Mouse (Mus musculus): Measurements from ENCODE around the gene Zfp639. TPM values are rescaled to one million over a fixed set of nuclear protein-coding genes. Genes with fewer than 3 reads are reported as not detected.

Zfp639 gene
- polyA plus RNA-seq (2011; ENCODE audit: insufficient read depth, insufficient read length, low read depth, missing spikeins): 49.8 and 55.1 TPM in 2 replicates

GRCm38 (mm10) chr3:32509496-32510374 is at the start of gene Zfp639:
Gene Zfp639, plus strand, starts transcription at chr3:32510259.
- H3K9ac ChIP-seq (ENCODE audit: low read depth, poor library complexity, severe bottlenecking): peak within 1 kb of the TSS; percentile 96
- peaks cover 5% of the 10 kb centered on the region for H3K4me1 ChIP-seq (ENCODE audit: control insufficient read depth, insufficient read depth, low read length)
- TF ChIP-seq POLR2A (IDR thresholded peaks at IDR 0.05; ENCODE audit: insufficient read depth, low read length): no peak
- no peak for TF ChIP-seq CTCF (IDR thresholded peaks at IDR 0.05; ENCODE audit: low read depth, low read length)
- TF ChIP-seq EP300 (IDR thresholded peaks at IDR 0.05; ENCODE audit: insufficient read depth, low read depth, low read length): no peak
- peak within 1 kb of the TSS; percentile 95 for H3K4me3 ChIP-seq (ENCODE audit: low read depth, low read length)
- no peaks in the 10 kb centered on the region for H3K9me3 ChIP-seq (replicated peaks; ENCODE audit: control insufficient read depth, insufficient read depth, low read length, poor library complexity, severe bottlenecking)
- no peak within 1 kb of the TSS; the same call in 1 of the 2 replicates for H3K27ac ChIP-seq (ENCODE audit: insufficient read depth, low read length)
- H3K27me3 ChIP-seq (ENCODE audit: control insufficient read depth, insufficient read depth, low read length, poor library complexity, severe bottlenecking): no peaks in the 10 kb centered on the region
- H3K36me3 ChIP-seq (ENCODE audit: control insufficient read depth, insufficient read depth, low read length, poor library complexity, severe bottlenecking): peaks cover 4% of the 10 kb centered on the region; the same call in 1 of the 2 replicates

DNA sequence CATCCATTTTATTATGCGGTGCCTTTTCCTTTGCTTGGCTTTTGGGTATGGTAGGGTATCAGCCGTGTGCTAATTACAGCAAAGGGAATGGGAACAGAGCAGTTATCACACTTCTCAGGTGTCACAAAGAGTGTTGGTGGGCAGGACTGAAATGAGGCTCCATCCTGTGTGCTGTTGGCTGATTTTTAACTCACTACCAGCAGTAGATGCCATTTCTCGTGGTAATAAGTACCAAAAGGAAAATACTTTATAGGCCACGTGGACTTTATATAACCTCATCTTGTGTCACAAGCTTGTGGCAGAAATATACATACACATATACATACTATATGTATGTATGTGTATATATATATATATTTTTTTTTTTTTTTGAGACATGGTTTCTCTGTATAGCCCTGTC is 42.7 kb upstream of the Zfp639 start:
- TF ChIP-seq EP300 (IDR thresholded peaks at IDR 0.05; ENCODE audit: insufficient read depth, low read depth, low read length) (no peak), CTCF (IDR thresholded peaks at IDR 0.05; ENCODE audit: low read depth, low read length) (no peak), POLR2A (IDR thresholded peaks at IDR 0.05; ENCODE audit: insufficient read depth, low read length) (no peak)
- peaks cover 11% of the 10 kb centered on the region; the same call in 1 of the 2 replicates for H3K36me3 ChIP-seq (ENCODE audit: control insufficient read depth, insufficient read depth, low read length, poor library complexity, severe bottlenecking)
- no peak overlapping the region for H3K4me3 ChIP-seq (ENCODE audit: low read depth, low read length)
- H3K9me3 ChIP-seq (replicated peaks; ENCODE audit: control insufficient read depth, insufficient read depth, low read length, poor library complexity, severe bottlenecking): no peaks in the 10 kb centered on the region
- H3K27ac ChIP-seq (ENCODE audit: insufficient read depth, low read length): no peak overlapping the region
- H3K27me3 ChIP-seq (ENCODE audit: control insufficient read depth, insufficient read depth, low read length, poor library complexity, severe bottlenecking): no peaks in the 10 kb centered on the region
- no peaks in the 10 kb centered on the region for H3K4me1 ChIP-seq (ENCODE audit: control insufficient read depth, insufficient read depth, low read length)
- no peak overlapping the region for H3K9ac ChIP-seq (ENCODE audit: low read depth, poor library complexity, severe bottlenecking)

- Histone ChIP-seq H3K27me3 (ENCODE audit: control insufficient read depth, insufficient read depth, low read length, poor library complexity, severe bottlenecking) (no peaks in the 10 kb centered on the region), H3K27ac (ENCODE audit: insufficient read depth, low read length) (no peak overlapping the region), H3K4me1 (ENCODE audit: control insufficient read depth, insufficient read depth, low read length) (no peaks in the 10 kb centered on the region), H3K36me3 (ENCODE audit: control insufficient read depth, insufficient read depth, low read length, poor library complexity, severe bottlenecking) (peaks cover under 1% of the 10 kb centered on the region; the same call in 1 of the 2 replicates), H3K9me3 (replicated peaks; ENCODE audit: control insufficient read depth, insufficient read depth, low read length, poor library complexity, severe bottlenecking) (no peaks in the 10 kb centered on the region), H3K9ac (ENCODE audit: low read depth, poor library complexity, severe bottlenecking) (no peak overlapping the region), H3K4me3 (ENCODE audit: low read depth, low read length) (no peak overlapping the region)
- TF ChIP-seq EP300 (IDR thresholded peaks at IDR 0.05; ENCODE audit: insufficient read depth, low read depth, low read length) (no peak), CTCF (IDR thresholded peaks at IDR 0.05; ENCODE audit: low read depth, low read length) (no peak), POLR2A (IDR thresholded peaks at IDR 0.05; ENCODE audit: insufficient read depth, low read length) (no peak)
Measured at GRCm38 (mm10) chr3:32468411-32468810, 41.6 kb upstream of the Zfp639 start.

DNA sequence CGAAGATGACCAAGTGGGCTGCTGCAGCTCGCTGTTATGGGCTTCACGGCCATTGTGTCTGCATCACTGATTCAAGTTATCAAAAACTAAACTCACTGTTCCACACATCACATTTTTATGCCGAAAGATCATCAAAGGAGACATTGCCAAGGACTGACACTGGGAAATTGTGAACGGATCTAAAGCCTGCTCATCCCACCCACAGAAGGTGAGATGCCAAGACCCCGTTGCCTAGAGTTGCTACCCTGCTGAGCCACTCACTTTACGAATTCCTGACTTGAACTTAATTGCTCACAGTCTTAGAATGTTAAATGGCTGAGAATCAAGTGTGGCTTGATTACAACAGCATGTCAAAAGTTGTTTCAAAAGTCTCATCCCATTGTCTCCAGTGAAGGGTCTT is 39.6 kb upstream of the Zfp639 start:
- Histone ChIP-seq H3K4me1 (ENCODE audit: control insufficient read depth, insufficient read depth, low read length) (no peaks in the 10 kb centered on the region), H3K36me3 (ENCODE audit: control insufficient read depth, insufficient read depth, low read length, poor library complexity, severe bottlenecking) (no peaks in the 10 kb centered on the region), H3K9me3 (replicated peaks; ENCODE audit: control insufficient read depth, insufficient read depth, low read length, poor library complexity, severe bottlenecking) (no peaks in the 10 kb centered on the region), H3K27me3 (ENCODE audit: control insufficient read depth, insufficient read depth, low read length, poor library complexity, severe bottlenecking) (no peaks in the 10 kb centered on the region), H3K4me3 (ENCODE audit: low read depth, low read length) (no peak overlapping the region), H3K9ac (ENCODE audit: low read depth, poor library complexity, severe bottlenecking) (no peak overlapping the region), H3K27ac (ENCODE audit: insufficient read depth, low read length) (no peak overlapping the region)
- TF ChIP-seq CTCF (IDR thresholded peaks at IDR 0.05; ENCODE audit: low read depth, low read length) (no peak), EP300 (IDR thresholded peaks at IDR 0.05; ENCODE audit: insufficient read depth, low read depth, low read length) (no peak), POLR2A (IDR thresholded peaks at IDR 0.05; ENCODE audit: insufficient read depth, low read length) (no peak)

- H3K9me3 ChIP-seq (replicated peaks; ENCODE audit: control insufficient read depth, insufficient read depth, low read length, poor library complexity, severe bottlenecking): no peaks in the 10 kb centered on the region
- H3K4me3 ChIP-seq (ENCODE audit: low read depth, low read length): no peak overlapping the region
- no peak overlapping the region for H3K27ac ChIP-seq (ENCODE audit: insufficient read depth, low read length)
- H3K36me3 ChIP-seq (ENCODE audit: control insufficient read depth, insufficient read depth, low read length, poor library complexity, severe bottlenecking): no peaks in the 10 kb centered on the region
- no peak overlapping the region for H3K9ac ChIP-seq (ENCODE audit: low read depth, poor library complexity, severe bottlenecking)
- H3K27me3 ChIP-seq (ENCODE audit: control insufficient read depth, insufficient read depth, low read length, poor library complexity, severe bottlenecking): no peaks in the 10 kb centered on the region
- TF ChIP-seq POLR2A (IDR thresholded peaks at IDR 0.05; ENCODE audit: insufficient read depth, low read length) (no peak), EP300 (IDR thresholded peaks at IDR 0.05; ENCODE audit: insufficient read depth, low read depth, low read length) (no peak), CTCF (IDR thresholded peaks at IDR 0.05; ENCODE audit: low read depth, low read length) (no peak)
- H3K4me1 ChIP-seq (ENCODE audit: control insufficient read depth, insufficient read depth, low read length): no peaks in the 10 kb centered on the region
Measured at GRCm38 (mm10) chr3:32471098-32471497, 39.0 kb upstream of the Zfp639 start.

Measured in ES-Bruce4 (cell line).